Mouse (Mus musculus) right cerebral cortex, adult 18-20 months (tissue): ENCODE measurements around the gene Gba.

Experiments used
- DNase-seq: peaks from one replicate; pipeline ENCODE4 v3.0.0; 2022; ENCODE audit warnings: mixed read lengths

The Gba gene

GRCm38 (mm10) chr3:89244158-89244981 is 41.6 kb downstream of the Gba start:
- no peak for DNase-seq

GRCm38 (mm10) chr3:89244982-89245687 is 42.4 kb downstream of the Gba start:
- DNase-seq: peak; percentile 72

GRCm38 (mm10) chr3:89245688-89246171 is 43.0 kb downstream of the Gba start, which contains the start of gene Krtcap2:
Krtcap2 (plus strand) TSS chr3:89245966.
- DNase-seq: peak; percentile 85

- DNase-seq: peak; percentile 92
Observed at GRCm38 (mm10) chr3:89246261-89247100, 43.8 kb downstream of the Gba start, which contains the start of gene Trim46. Trim46 (minus strand) TSS chr3:89246309.

- DNase-seq: no peak
Observed at GRCm38 (mm10) chr3:89247466-89247865, 44.7 kb downstream of the Gba start.

- DNase-seq: peak; percentile 55
Observed at GRCm38 (mm10) chr3:89250435-89251040, 47.8 kb downstream of the Gba start.

- no peak for DNase-seq
Observed at GRCm38 (mm10) chr3:89251365-89251895, 48.7 kb downstream of the Gba start.

GRCm38 (mm10) chr3:89254994-89255393 is 52.3 kb downstream of the Gba start:
- DNase-seq: no peak

- no peak for DNase-seq
Observed at GRCm38 (mm10) chr3:89256177-89256576, 53.4 kb downstream of the Gba start.
